Mouse (Mus musculus): ENCODE measurements at regions not wholly inside any gene's neighbourhood (a gene's known extent, or its start where the extent isn't known, plus 50 kb on each side); places are given as distances from the start of the nearest gene placed in this dataset.

DNA sequence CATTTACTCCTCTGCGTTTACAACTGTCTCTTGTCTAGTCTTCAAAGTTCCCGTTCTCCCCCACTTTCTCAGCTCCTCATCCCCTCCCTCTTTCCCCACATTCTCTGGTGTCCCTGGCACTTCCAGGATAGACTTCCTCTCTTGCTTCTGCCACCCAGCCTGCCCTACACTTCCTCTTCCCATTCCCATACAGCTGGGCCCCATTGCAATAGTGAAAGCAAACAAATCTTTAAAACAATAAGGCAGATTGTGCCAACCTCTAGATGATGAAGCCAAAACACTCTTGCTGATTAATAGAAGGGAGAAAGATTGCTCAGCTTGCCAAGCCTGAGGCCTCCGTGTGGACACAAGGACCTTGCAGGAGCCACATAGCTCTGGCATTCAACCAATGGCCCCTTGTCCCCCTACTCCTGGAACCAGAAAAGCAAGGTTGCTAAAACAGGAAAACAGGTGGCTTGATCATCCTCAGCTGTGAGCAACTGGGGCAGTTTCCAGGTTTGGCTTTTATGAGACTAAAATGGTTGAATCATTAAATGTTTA is 267.1 kb upstream of the Dynlrb2 start:
- no peak for TF ChIP-seq CHD2 (IDR thresholded peaks at IDR 0.05; ENCODE audit: low read depth, low read length)
- no peak for TF ChIP-seq HCFC1 (IDR thresholded peaks at IDR 0.05; ENCODE audit: borderline replicate concordance, insufficient read depth, low read length)
- no peak for TF ChIP-seq MAFK (IDR thresholded peaks at IDR 0.05; ENCODE audit: insufficient read depth, low read depth, low read length)

Measured in ES-E14 (cell line).